Comparison of ENCODE assay signal across 24 mouse cellular contexts in genomic region chr4:131685544-131685943, GRCm38 (mm10).
DNase-seq lines count a peak whose midpoint lies in the region; ATAC-seq lines count a peak whose summit lies in the region.
"Had no signal": no experiment of that assay in that cellular context is flagged by ENCODE, and none has a peak within 500 bp of the region (broad histone marks: within the 10 kb centered on the region; RNA-seq: fewer than 3 reads in every experiment).

No protein-coding gene starts in this region.

- no peaks in the 10 kb centered on the region for H3K9me3 ChIP-seq in embryonic facial prominence, embryonic 13.5 days
- no peaks in the 10 kb centered on the region for H3K9me3 ChIP-seq in embryonic facial prominence, embryonic 10.5 days
- no peaks in the 10 kb centered on the region for H3K9me3 ChIP-seq in intestine, embryonic 16.5 days (ENCODE audit: control insufficient read depth, low read length)
- H3K9me3 ChIP-seq in hindbrain, embryonic 12.5 days (replicated peaks), result no peaks in the 10 kb centered on the region; the same call in 1 of the 2 replicates
- H3K9me3 ChIP-seq: embryonic facial prominence, embryonic 15.5 days; forebrain, embryonic 10.5 days; forebrain, embryonic 12.5 days; G1E had no signal

- no peak for DNase-seq in embryonic facial prominence, embryonic 10.5 days (ENCODE audit: low spot score)
- no peak for DNase-seq in lung, postnatal 10 days
- DNase-seq: adrenal gland, adult 8-10 months; adrenal gland, postnatal 14 days; adrenal gland, postnatal 36 days; B cell, adult 2 months; cerebellum, adult 11-12 months; cerebellum, adult 2 months; cerebellum, adult 9-10 months; cerebellum, postnatal 10 days; cerebellum, postnatal 25 days had no signal

- 90% methylated on average over 4 of the region's 4 CpGs for WGBS in embryonic facial prominence, embryonic 13.5 days
- WGBS in embryonic facial prominence, embryonic 10.5 days, result 93% methylated on average over 4 of the region's 4 CpGs
- 69% methylated on average over 4 of the region's 4 CpGs for WGBS in intestine, embryonic 16.5 days
- WGBS in hindbrain, embryonic 12.5 days, result 94% methylated on average over 4 of the region's 4 CpGs

- no peak for ATAC-seq in embryonic facial prominence, embryonic 13.5 days (ENCODE audit: insufficient number of reproducible peaks, insufficient read depth, low FRiP score, low TSS enrichment, low read depth)
- ATAC-seq in intestine, embryonic 16.5 days, result peak; percentile 86
- ATAC-seq in hindbrain, embryonic 12.5 days (ENCODE audit: low FRiP score), result no peak
- ATAC-seq: activated CD4-positive, CD25-positive, alpha-beta regulatory T cell, adult 4 months; CD4-positive, CD25-positive, alpha-beta regulatory T cell, adult 4 months; forebrain, embryonic 14.5 days; forebrain, embryonic 16.5 days; Patski had no signal

- no peak overlapping the region for H3K4me2 ChIP-seq in embryonic facial prominence, embryonic 13.5 days
- no peak overlapping the region for H3K4me2 ChIP-seq in intestine, embryonic 16.5 days (ENCODE audit: low read depth, low read length)
- H3K4me2 ChIP-seq in hindbrain, embryonic 12.5 days (replicated peaks), result no peak overlapping the region
- H3K4me2 ChIP-seq: embryonic facial prominence, embryonic 15.5 days; forebrain, embryonic 12.5 days had no signal

- H3K4me3 ChIP-seq in embryonic facial prominence, embryonic 13.5 days, result no peak overlapping the region
- H3K4me3 ChIP-seq in embryonic facial prominence, embryonic 10.5 days, result no peak overlapping the region
- no peak overlapping the region for H3K4me3 ChIP-seq in intestine, embryonic 16.5 days (ENCODE audit: low read length)
- no peak overlapping the region for H3K4me3 ChIP-seq in hindbrain, embryonic 12.5 days
- H3K4me3 ChIP-seq: embryonic facial prominence, embryonic 15.5 days; erythroblast, embryonic 14.5 days; forebrain, embryonic 10.5 days; forebrain, embryonic 12.5 days had no signal

- H3K27ac ChIP-seq in embryonic facial prominence, embryonic 13.5 days, result peak overlapping the region; percentile 63
- no peak overlapping the region for H3K27ac ChIP-seq in embryonic facial prominence, embryonic 10.5 days (replicated peaks)
- no peak overlapping the region for H3K27ac ChIP-seq in intestine, embryonic 16.5 days (ENCODE audit: low read length)
- no peak overlapping the region for H3K27ac ChIP-seq in hindbrain, embryonic 12.5 days
- H3K27ac ChIP-seq: forebrain, embryonic 10.5 days; forebrain, embryonic 12.5 days had no signal

- no peaks in the 10 kb centered on the region for H3K27me3 ChIP-seq in embryonic facial prominence, embryonic 13.5 days
- no peaks in the 10 kb centered on the region for H3K27me3 ChIP-seq in embryonic facial prominence, embryonic 10.5 days (replicated peaks; ENCODE audit: low read depth, poor library complexity, severe bottlenecking)
- no peaks in the 10 kb centered on the region for H3K27me3 ChIP-seq in intestine, embryonic 16.5 days (replicated peaks; ENCODE audit: control insufficient read depth, insufficient read depth, low read length)
- no peaks in the 10 kb centered on the region for H3K27me3 ChIP-seq in hindbrain, embryonic 12.5 days
- H3K27me3 ChIP-seq: embryonic facial prominence, embryonic 15.5 days; forebrain, embryonic 12.5 days had no signal

- no peak overlapping the region for H3K9ac ChIP-seq in embryonic facial prominence, embryonic 13.5 days
- H3K9ac ChIP-seq in intestine, embryonic 16.5 days (ENCODE audit: low read depth, low read length), result no peak overlapping the region
- H3K9ac ChIP-seq in hindbrain, embryonic 12.5 days, result no peak overlapping the region
- H3K9ac ChIP-seq: embryonic facial prominence, embryonic 15.5 days; forebrain, embryonic 12.5 days had no signal

- H3K4me1 ChIP-seq in embryonic facial prominence, embryonic 13.5 days, result peaks cover 8% of the 10 kb centered on the region
- H3K4me1 ChIP-seq in embryonic facial prominence, embryonic 10.5 days, result no peaks in the 10 kb centered on the region
- no peaks in the 10 kb centered on the region; the same call in 1 of the 2 replicates for H3K4me1 ChIP-seq in intestine, embryonic 16.5 days (ENCODE audit: control insufficient read depth, insufficient read depth, low read length)
- no peaks in the 10 kb centered on the region for H3K4me1 ChIP-seq in hindbrain, embryonic 12.5 days
- H3K4me1 ChIP-seq: forebrain, embryonic 12.5 days had no signal

- no peaks in the 10 kb centered on the region for H3K36me3 ChIP-seq in embryonic facial prominence, embryonic 13.5 days
- H3K36me3 ChIP-seq in embryonic facial prominence, embryonic 10.5 days (replicated peaks), result no peaks in the 10 kb centered on the region
- H3K36me3 ChIP-seq in intestine, embryonic 16.5 days (ENCODE audit: control insufficient read depth, insufficient read depth, low read length), result no peaks in the 10 kb centered on the region
- no peaks in the 10 kb centered on the region for H3K36me3 ChIP-seq in hindbrain, embryonic 12.5 days
- H3K36me3 ChIP-seq: embryonic facial prominence, embryonic 15.5 days; forebrain, embryonic 10.5 days; forebrain, embryonic 12.5 days; G1E had no signal
